Mouse (Mus musculus): ENCODE data around the gene AC129217.1. TPM values are rescaled to one million over a fixed set of nuclear protein-coding genes. Genes with fewer than 3 reads are reported as not detected.
A peak's percentile ranks its signal among the peaks of the same experiment; 100 is the strongest.

AC129217.1 gene
- total and polyA plus RNA-seq, 3 experiments: 0.23 to 53.4 TPM; not detected in 1

GRCm38 (mm10) chr19:8798264-8798946 lies 31.2 kb upstream of the AC129217.1 start, which contains the start of gene Polr2g:
Gene Polr2g (minus strand): TSS chr19:8798577.
- TF ChIP-seq RCOR1 (IDR thresholded peaks at IDR 0.05; ENCODE audit: low read depth, low read length) (peak; percentile 68), MAX (IDR thresholded peaks at IDR 0.05; ENCODE audit: low read length) (peak; percentile 80), CTCF (IDR thresholded peaks at IDR 0.05 in 2 of 3, conservative IDR thresholded peaks at IDR 0.05 in 1 of 3; ENCODE audit: control insufficient read depth in 1 of 3, insufficient read depth in 1 of 3, low read depth in 2 of 3, low read length in 3 of 3, poor library complexity in 1 of 3, severe bottlenecking in 1 of 3) (no peak), ZKSCAN1 (IDR thresholded peaks at IDR 0.05; ENCODE audit: low read depth, low read length) (no peak), JUND (IDR thresholded peaks at IDR 0.05; ENCODE audit: low read depth, low read length) (no peak), TCF12 (IDR thresholded peaks at IDR 0.05; ENCODE audit: low read depth, low read length) (peak; percentile 75), BHLHE40 (IDR thresholded peaks at IDR 0.05; ENCODE audit: borderline replicate concordance, low read depth, low read length) (peak; percentile 87), ZMIZ1 (IDR thresholded peaks at IDR 0.05; ENCODE audit: low read depth, low read length) (peak; percentile 76; the same call in 1 of the 2 replicates), MYC (IDR thresholded peaks at IDR 0.05; ENCODE audit: low read depth, low read length) (peak; percentile 85; the same call in 1 of the 2 replicates), ELF1 (IDR thresholded peaks at IDR 0.05; ENCODE audit: low read depth, low read length) (peak; percentile 83), CHD2 (IDR thresholded peaks at IDR 0.05; ENCODE audit: low read length) (0 out of 2 replicates have a peak, but pooled peaks have one; percentile 12), SIN3A (IDR thresholded peaks at IDR 0.05; ENCODE audit: low read length) (peak; percentile 93), CHD1 (IDR thresholded peaks at IDR 0.05; ENCODE audit: low read depth, low read length) (no peak), TBP (IDR thresholded peaks at IDR 0.05; ENCODE audit: low read depth, low read length) (peak; percentile 96), MEF2A (IDR thresholded peaks at IDR 0.05; ENCODE audit: extremely low read depth, insufficient replicate concordance, low read depth, low read length, poor library complexity, severe bottlenecking) (peak; percentile 27; the same call in 1 of the 2 replicates), ETS1 (IDR thresholded peaks at IDR 0.05; ENCODE audit: low read depth, low read length) (0 out of 2 replicates have a peak, but pooled peaks have one; percentile 15), NELFE (IDR thresholded peaks at IDR 0.05; ENCODE audit: low read depth, low read length) (peak; percentile 83), ZNF384 (IDR thresholded peaks at IDR 0.05; ENCODE audit: low read depth, low read length) (no peak), MYB (IDR thresholded peaks at IDR 0.05; ENCODE audit: low read depth, low read length) (0 out of 2 replicates have a peak, but pooled peaks have one; percentile 12), POLR2AphosphoS2 (IDR thresholded peaks at IDR 0.05; ENCODE audit: low read length) (peak; percentile 68; the same call in 1 of the 2 replicates), USF1 (IDR thresholded peaks at IDR 0.05; ENCODE audit: low read depth, low read length) (peak; percentile 81), HCFC1 (IDR thresholded peaks at IDR 0.05; ENCODE audit: low read depth, low read length) (peak; percentile 88), POLR2A (IDR thresholded peaks at IDR 0.05; ENCODE audit: control insufficient read depth in 1 of 2, insufficient read depth in 1 of 2, low read depth in 1 of 2, low read length in 2 of 2, poor library complexity in 1 of 2) (peak; percentile 79 to 97; a peak in 3 of 4 replicates), SMC3 (IDR thresholded peaks at IDR 0.05; ENCODE audit: low read depth, low read length) (no peak), MXI1 (IDR thresholded peaks at IDR 0.05; ENCODE audit: low read depth, low read length) (peak; percentile 89), MAFK (IDR thresholded peaks at IDR 0.05; ENCODE audit: borderline replicate concordance, low read depth, low read length) (no peak)
- Histone ChIP-seq H3K9ac (ENCODE audit: control insufficient read depth, low read depth, low read length, poor library complexity, severe bottlenecking) (peak within 1 kb of the TSS; percentile 88), H3K9me3 (replicated peaks; ENCODE audit: insufficient read depth, low read length) (no peaks in the 10 kb centered on the region), H3K4me1 (ENCODE audit: control insufficient read depth in 1 of 2, insufficient read depth in 2 of 2, low read length in 2 of 2) (peaks cover 4 to 19% of the 10 kb centered on the region in 2 experiments), H3K4me3 (ENCODE audit: control insufficient read depth in 1 of 2, insufficient read depth in 1 of 2, low read depth in 2 of 2, low read length in 2 of 2) (peak within 1 kb of the TSS; percentile 90 to 95), H3K36me3 (ENCODE audit: control insufficient read depth in 1 of 2, insufficient read depth in 2 of 2, low read length in 2 of 2) (peaks cover 3 to 18% of the 10 kb centered on the region in 2 experiments), H3K79me2 (ENCODE audit: control insufficient read depth, insufficient read depth, low read length, poor library complexity) (peaks cover 22% of the 10 kb centered on the region), H3K27me3 (ENCODE audit: control insufficient read depth in 1 of 2, insufficient read depth in 2 of 2, low read length in 2 of 2) (no peaks in the 10 kb centered on the region), H3K27ac (ENCODE audit: control insufficient read depth, low read depth, low read length) (peak within 1 kb of the TSS; percentile 89)
- DNase-seq (ENCODE audit: low read depth, low spot score): peak; percentile 97
